ENCODE assay signal across 8 mouse cellular contexts in the genomic region with DNA sequence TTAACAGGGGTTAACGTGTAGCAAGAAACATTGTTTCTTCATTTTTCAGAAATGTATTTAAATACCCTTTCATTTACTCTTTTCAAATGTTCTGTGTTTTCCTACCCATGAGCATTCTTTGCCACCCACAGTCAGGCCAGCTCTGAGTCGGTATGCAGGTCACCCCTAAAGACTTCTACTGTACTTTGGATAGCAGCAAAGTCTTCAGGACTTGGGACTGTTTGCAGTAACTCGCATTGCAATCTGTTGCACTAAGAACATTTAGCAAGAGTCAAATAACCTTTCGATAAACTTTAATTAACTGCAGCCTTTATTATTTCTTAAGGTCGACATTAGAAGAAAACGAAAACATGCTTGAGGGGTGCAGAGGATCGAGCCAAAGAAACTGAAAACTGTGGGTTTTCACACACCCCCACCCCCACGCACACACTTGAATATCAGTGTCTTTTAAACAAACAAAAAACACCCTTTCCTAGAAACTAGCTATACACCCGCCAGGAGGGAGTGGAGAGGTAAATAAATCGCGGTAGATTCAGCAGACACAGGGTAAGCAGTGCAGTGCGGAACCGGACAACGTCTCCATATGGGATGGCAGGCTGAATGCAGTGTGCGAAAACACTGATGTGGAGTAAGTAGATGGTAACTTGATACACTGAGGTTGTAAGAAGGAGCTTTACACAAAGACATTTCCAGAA. TPM values are rescaled to one million over a fixed set of nuclear protein-coding genes. Genes with fewer than 3 reads are reported as not detected.
DNase-seq lines count a peak whose midpoint lies in the region; ATAC-seq and TF ChIP-seq lines count a peak whose summit lies in the region.

No protein-coding gene starts in this region.

- no peaks in the 10 kb centered on the region for H3K36me3 ChIP-seq in forebrain, embryonic 11.5 days (ENCODE audit: control insufficient read depth, insufficient read depth, low read length)
- no peaks in the 10 kb centered on the region for H3K36me3 ChIP-seq in limb, embryonic 13.5 days
- no peaks in the 10 kb centered on the region for H3K36me3 ChIP-seq in stomach, embryonic 14.5 days (ENCODE audit: control insufficient read depth, insufficient read depth, low read length)

- peak overlapping the region; percentile 82 for H3K4me3 ChIP-seq in lung, adult 2 months (replicated peaks; ENCODE audit: extremely low read depth, low read depth, low read length)
- H3K4me3 ChIP-seq in forebrain, embryonic 11.5 days (ENCODE audit: low read depth, low read length) = peak overlapping the region; percentile 79
- peak overlapping the region; percentile 81 for H3K4me3 ChIP-seq in limb, embryonic 13.5 days
- peak overlapping the region; percentile 87 for H3K4me3 ChIP-seq in stomach, embryonic 14.5 days (ENCODE audit: low read depth, low read length)

- H3K9me3 ChIP-seq in forebrain, embryonic 11.5 days (ENCODE audit: control insufficient read depth, low read length) = no peaks in the 10 kb centered on the region
- no peaks in the 10 kb centered on the region for H3K9me3 ChIP-seq in limb, embryonic 13.5 days
- no peaks in the 10 kb centered on the region for H3K9me3 ChIP-seq in stomach, embryonic 14.5 days (ENCODE audit: control insufficient read depth, low read depth, low read length)

- H3K4me2 ChIP-seq in forebrain, embryonic 11.5 days (ENCODE audit: low read depth, low read length, severe bottlenecking) = peak overlapping the region; percentile 75
- peak overlapping the region; percentile 77 for H3K4me2 ChIP-seq in limb, embryonic 13.5 days (replicated peaks)
- peak overlapping the region; percentile 49 for H3K4me2 ChIP-seq in stomach, embryonic 14.5 days (replicated peaks; ENCODE audit: low read depth, low read length)

- no peaks in the 10 kb centered on the region for H3K27me3 ChIP-seq in forebrain, embryonic 11.5 days (ENCODE audit: control insufficient read depth, insufficient read depth, low read length)
- H3K27me3 ChIP-seq in limb, embryonic 13.5 days = no peaks in the 10 kb centered on the region
- H3K27me3 ChIP-seq in stomach, embryonic 14.5 days (ENCODE audit: control insufficient read depth, insufficient read depth, low read length) = no peaks in the 10 kb centered on the region

- H3K27ac ChIP-seq in forebrain, embryonic 11.5 days (ENCODE audit: low read depth, low read length) = no peak overlapping the region
- peak overlapping the region; percentile 44 for H3K27ac ChIP-seq in limb, embryonic 13.5 days
- peak overlapping the region; percentile 27; the same call in 1 of the 2 replicates for H3K27ac ChIP-seq in stomach, embryonic 14.5 days (ENCODE audit: low read length)

- peaks cover 13% of the 10 kb centered on the region for H3K4me1 ChIP-seq in lung, adult 2 months (ENCODE audit: control insufficient read depth, insufficient read depth, low read length)
- H3K4me1 ChIP-seq in forebrain, embryonic 11.5 days (replicated peaks; ENCODE audit: control insufficient read depth, insufficient read depth, low read length) = peaks cover 16% of the 10 kb centered on the region; the same call in 1 of the 2 replicates
- peaks cover 21% of the 10 kb centered on the region for H3K4me1 ChIP-seq in limb, embryonic 13.5 days
- H3K4me1 ChIP-seq in stomach, embryonic 14.5 days (ENCODE audit: control insufficient read depth, insufficient read depth, low read length) = peaks cover 23% of the 10 kb centered on the region

- no peak for ATAC-seq in forebrain, embryonic 11.5 days (replicated peaks; ENCODE audit: low FRiP score)
- ATAC-seq in limb, embryonic 13.5 days (ENCODE audit: low FRiP score, low read depth) = no peak
- ATAC-seq in stomach, embryonic 14.5 days (ENCODE audit: insufficient number of reproducible peaks, insufficient read depth, low FRiP score, low read depth) = no peak

- H3K9ac ChIP-seq in forebrain, embryonic 11.5 days (ENCODE audit: low read length) = peak overlapping the region; percentile 37; the same call in 1 of the 2 replicates
- peak overlapping the region; percentile 43 for H3K9ac ChIP-seq in limb, embryonic 13.5 days
- 0 out of 2 replicates have a peak overlapping the region, but pooled peaks have one; percentile 14 for H3K9ac ChIP-seq in stomach, embryonic 14.5 days (replicated peaks; ENCODE audit: low read depth, low read length)

- 17% methylated on average over 15 of the region's 15 CpGs for WGBS in lung, adult 2 months
- 51% methylated on average over 15 of the region's 15 CpGs for WGBS in forebrain, embryonic 11.5 days
- 32% methylated on average over 15 of the region's 15 CpGs for WGBS in limb, embryonic 13.5 days
- WGBS in stomach, embryonic 14.5 days = 23% methylated on average over 15 of the region's 15 CpGs

- no peak for TF ChIP-seq POLR2A in lung, adult 2 months (IDR thresholded peaks at IDR 0.05; ENCODE audit: borderline replicate concordance, extremely low read depth, low read depth, low read length)

- TF ChIP-seq CTCF in lung, adult 2 months (IDR thresholded peaks at IDR 0.05; ENCODE audit: insufficient read depth, low read length) = no peak

- no peak for DNase-seq in lung, adult 2 months
- no peak for DNase-seq in lung, postnatal 4 days
- no peak for DNase-seq in forebrain, embryonic 11.5 days (ENCODE audit: low spot score)
- DNase-seq in left cerebral cortex, adult 9 months (ENCODE audit: low spot score in 2 of 2) = no peak
- no peak for DNase-seq in cerebellum, adult 11 months
- no peak for DNase-seq in testis, postnatal 10 days (ENCODE audit: low spot score)

RNA-seq across cellular contexts. Expression of gene Ak3, which starts 1.7 kb away (rescaled TPM):
- 69.3 and 73.6 TPM in 2 replicates for polyA plus RNA-seq in lung, adult 2 months (2012; rRNA removed)
- polyA plus RNA-seq in forebrain, embryonic 11.5 days (2014; fragmentation: Nextera tagmentation; extraction: Ambion mirVana) = 83.8 and 88.7 TPM in 2 replicates
- polyA plus RNA-seq in limb, embryonic 13.5 days (2015; fragmentation: Nextera tagmentation; extraction: Ambion mirVana) = 69.9 and 75.0 TPM in 2 replicates
- polyA plus RNA-seq in stomach, embryonic 14.5 days (2014; fragmentation: Nextera tagmentation; extraction: Ambion mirVana) = 85.1 and 97.2 TPM in 2 replicates

RNA-seq across cellular contexts. Expression of gene Rcl1, which starts 55.1 kb away (rescaled TPM):
- 12.3 and 14.1 TPM in 2 replicates for polyA plus RNA-seq in lung, adult 2 months (2012; rRNA removed)
- 52.2 and 54.5 TPM in 2 replicates for polyA plus RNA-seq in forebrain, embryonic 11.5 days (2014; fragmentation: Nextera tagmentation; extraction: Ambion mirVana)
- 54.7 and 55.3 TPM in 2 replicates for polyA plus RNA-seq in limb, embryonic 13.5 days (2015; fragmentation: Nextera tagmentation; extraction: Ambion mirVana)
- 50.7 and 57.8 TPM in 2 replicates for polyA plus RNA-seq in stomach, embryonic 14.5 days (2014; fragmentation: Nextera tagmentation; extraction: Ambion mirVana)

RNA-seq across cellular contexts. Expression of gene Cdc37l1, which starts 56.0 kb away (rescaled TPM):
- polyA plus RNA-seq in lung, adult 2 months (2012; rRNA removed) = 9.2 and 14.8 TPM in 2 replicates
- 52.0 and 55.7 TPM in 2 replicates for polyA plus RNA-seq in forebrain, embryonic 11.5 days (2014; fragmentation: Nextera tagmentation; extraction: Ambion mirVana)
- 45.0 and 45.2 TPM in 2 replicates for polyA plus RNA-seq in limb, embryonic 13.5 days (2015; fragmentation: Nextera tagmentation; extraction: Ambion mirVana)
- polyA plus RNA-seq in stomach, embryonic 14.5 days (2014; fragmentation: Nextera tagmentation; extraction: Ambion mirVana) = 51.2 and 51.6 TPM in 2 replicates
